Mouse (Mus musculus) ES-E14 (cell line): Measurements from ENCODE around the gene Atrn. TPM values are rescaled to one million over a fixed set of nuclear protein-coding genes. Genes with fewer than 3 reads are reported as not detected.

Experiments used
- DNase-seq: peaks from one replicate; pipeline ENCODE4 v3.0.0-alpha.2; 2013; ENCODE audit warnings: low read depth, low spot score
- H3K27ac ChIP-seq: 2 replicates; pipeline ENCODE4 v1.5.1; 2012; ENCODE audit warnings: low read depth, mild to moderate bottlenecking, low read length, moderate library complexity, mixed read lengths; ENCODE audit not compliant: poor library complexity, insufficient read depth, severe bottlenecking
- H3K36me3 ChIP-seq: 2 replicates; pipeline ENCODE4 v1.6.1; 2012; ENCODE audit warnings: mild to moderate bottlenecking, low read length, moderate library complexity, mixed read lengths; ENCODE audit not compliant: control insufficient read depth, poor library complexity, insufficient read depth, severe bottlenecking
- H3K4me1 ChIP-seq, 2 experiments: fragments of 150-350 bp in 1 of 2; sonication (generic) in 1 of 2; 2 replicates each; pipeline ENCODE4 v1.6.1; 2012; ENCODE audit warnings: low read length in 2 of 2, mild to moderate bottlenecking in 1 of 2, mixed read lengths in 1 of 2; ENCODE audit not compliant: control insufficient read depth in 2 of 2, insufficient read depth in 2 of 2, poor library complexity in 1 of 2
- H3K4me3 ChIP-seq, 2 experiments: fragments of 150-350 bp in 1 of 2; sonication (generic) in 1 of 2; 2 replicates each; pipeline ENCODE4 v1.5.1; 2012; ENCODE audit warnings: low read length in 2 of 2, low read depth in 1 of 2, mild to moderate bottlenecking in 1 of 2, mixed read lengths in 1 of 2; ENCODE audit not compliant: insufficient read depth in 1 of 2, poor library complexity in 1 of 2, severe bottlenecking in 1 of 2
- H3K9ac ChIP-seq: 2 replicates; pipeline ENCODE4 v1.6.1; 2012; ENCODE audit warnings: low read depth, mild to moderate bottlenecking, low read length, mixed read lengths; ENCODE audit not compliant: poor library complexity, insufficient read depth, severe bottlenecking
- H3K9me3 ChIP-seq: fragments of 150-350 bp; sonication (generic); 2 replicates; pipeline ENCODE4 v1.6.1; 2012; ENCODE audit warnings: low read depth, mild to moderate bottlenecking, low read length; ENCODE audit not compliant: control insufficient read depth, insufficient read depth
- CHD2 ChIP-seq: IDR thresholded peaks from 2 replicates; pipeline ENCODE4 v1.6.1; 2014; ENCODE audit warnings: mild to moderate bottlenecking, low read depth, low read length, inconsistent platforms
- HCFC1 ChIP-seq: IDR thresholded peaks from 2 replicates; pipeline ENCODE4 v1.6.1; 2012; ENCODE audit warnings: low read length, inconsistent platforms, borderline replicate concordance; ENCODE audit not compliant: insufficient read depth
- MAFK ChIP-seq: IDR thresholded peaks from 2 replicates; pipeline ENCODE4 v1.6.1; 2014; ENCODE audit warnings: mild to moderate bottlenecking, low read depth, low read length, inconsistent platforms; ENCODE audit not compliant: insufficient read depth
- ZC3H11A ChIP-seq: IDR thresholded peaks from 2 replicates; pipeline ENCODE4 v1.6.1; 2012; ENCODE audit warnings: low read depth, mild to moderate bottlenecking, inconsistent platforms, low read length, borderline replicate concordance
- ZNF384 ChIP-seq: IDR thresholded peaks from 2 replicates; pipeline ENCODE4 v1.6.1; 2012; ENCODE audit warnings: low read depth, low read length, inconsistent platforms
- in situ Hi-C, 2 experiments: fragments of 600-800 bp; cut with MboI; formaldehyde crosslinking; loops; one replicate each; pipeline ENCODE4 v1.15.1; 2025; ENCODE audit warnings: low sequenced_read_pairs in 2 of 2, inconsistent platforms in 1 of 2; ENCODE audit not compliant: unreplicated experiment in 2 of 2
- total RNA-seq: library from RNA; depleted of rRNA; stranded (reverse); fragments of 300-350 nt; gene quantifications from 2 replicates; pipeline ENCODE4 v1.2.3, GENCODE M21; 2012; rRNA removed

Atrn gene
- total RNA-seq, 1 experiment, result 17.0 TPM

DNA sequence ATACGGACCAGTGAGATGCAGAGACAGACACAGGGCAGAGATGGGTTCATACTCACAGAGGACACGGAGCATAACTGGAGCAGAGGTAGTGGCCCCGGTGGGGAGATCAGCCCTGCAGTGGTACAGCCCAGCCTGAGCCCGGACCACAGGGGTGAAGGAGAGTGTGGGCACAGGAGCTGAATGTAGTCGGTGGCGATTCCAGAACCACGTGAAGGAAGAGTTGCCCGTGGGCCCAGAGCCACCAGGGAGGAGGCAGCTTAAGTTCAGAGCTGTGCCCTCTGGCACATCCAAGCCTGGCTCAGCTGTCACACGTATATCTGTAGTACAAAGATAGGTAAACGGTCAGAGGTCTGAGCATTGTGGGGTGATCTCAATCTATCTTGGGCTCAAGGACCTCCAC, 166.2 kb downstream of the Atrn start:
- no peak overlapping the region for H3K27ac ChIP-seq
- in situ Hi-C loops, result no loop called here
- no peak overlapping the region for H3K4me3 ChIP-seq
- no peak for DNase-seq
- H3K9me3 ChIP-seq, result no peaks in the 10 kb centered on the region
- H3K9ac ChIP-seq, result no peak overlapping the region
- no peak for TF ChIP-seq CHD2
- no peak for TF ChIP-seq MAFK
- TF ChIP-seq HCFC1, result no peak
- no peak for TF ChIP-seq ZC3H11A
- no peak for TF ChIP-seq ZNF384
- H3K36me3 ChIP-seq, result no peaks in the 10 kb centered on the region
- no peaks in the 10 kb centered on the region for H3K4me1 ChIP-seq

Other genes starting within 250 kb of the Atrn start
- 60.1 and 62.4 TPM in 2 replicates for gene Ddrgk1, start 241.8 kb upstream of the Atrn start, total RNA-seq
- 55.0 and 83.4 TPM in 2 replicates for gene Itpa, start 238.9 kb upstream of the Atrn start, total RNA-seq
- 13.0 and 25.0 TPM in 2 replicates for gene Slc4a11, start 209.0 kb upstream of the Atrn start, total RNA-seq
- 8.2 and 11.9 TPM in 2 replicates for gene 4930402H24Rik, start 89 bp upstream of the Atrn start, total RNA-seq
- gene Gfra4, start 136.6 kb downstream of the Atrn start, total RNA-seq, result 1.6 TPM in 2 replicates
- 0.40 and 0.69 TPM in 2 replicates for gene Adam33, start 157.3 kb downstream of the Atrn start, total RNA-seq
- gene Siglec1, start 180.3 kb downstream of the Atrn start, total RNA-seq, result 0.26 and 0.27 TPM in 2 replicates
- gene Hspa12b, start 220.8 kb downstream of the Atrn start, total RNA-seq, result 1.5 and 1.7 TPM in 2 replicates
- gene Gm11037, start 227.0 kb downstream of the Atrn start, total RNA-seq, result not detected in 2 replicates